Mouse (Mus musculus): ENCODE results near the gene Paf1. TPM values are rescaled to one million over a fixed set of nuclear protein-coding genes. Genes with fewer than 3 reads are reported as not detected.

Paf1 gene
- polyA plus RNA-seq, 1 experiment: 5.1 TPM

- no peak for TF ChIP-seq TAL1 (IDR thresholded peaks at IDR 0.05; ENCODE audit: low read length)
- TF ChIP-seq GATA1 (IDR thresholded peaks at IDR 0.05; ENCODE audit: low read length): no peak
- Histone ChIP-seq H3K36me3 (ENCODE audit: control insufficient read depth) (peaks cover 6% of the 10 kb centered on the region; the same call in 1 of the 2 replicates), H3K4me1 (ENCODE audit: control insufficient read depth) (peaks cover 27% of the 10 kb centered on the region)
Measured at GRCm38 (mm10) chr7:28368276-28368920, 24.4 kb upstream of the Paf1 start.

GRCm38 (mm10) chr7:28370051-28370450 is 22.7 kb upstream of the Paf1 start:
- Histone ChIP-seq H3K27me3 (ENCODE audit: control insufficient read depth) (peaks cover 25% of the 10 kb centered on the region), H3K4me1 (ENCODE audit: control insufficient read depth) (peaks cover 43% of the 10 kb centered on the region), H3K9me3 (ENCODE audit: control insufficient read depth, low read length) (no peaks in the 10 kb centered on the region), H3K36me3 (ENCODE audit: control insufficient read depth) (peaks cover 6% of the 10 kb centered on the region; the same call in 1 of the 2 replicates), H3K4me3 (replicated peaks) (no peak overlapping the region)
- TF ChIP-seq GATA1 (IDR thresholded peaks at IDR 0.05; ENCODE audit: low read length): no peak

More at GRCm38 (mm10) chr7:28368276-28368920, 24.4 kb upstream of the Paf1 start:
- no peaks in the 10 kb centered on the region for H3K9me3 ChIP-seq (ENCODE audit: control insufficient read depth, low read length)
- peaks cover 25% of the 10 kb centered on the region for H3K27me3 ChIP-seq (ENCODE audit: control insufficient read depth)
- no peak overlapping the region for H3K4me3 ChIP-seq (replicated peaks)

- peak overlapping the region; percentile 67 for H3K4me3 ChIP-seq (replicated peaks)
- peaks cover 25% of the 10 kb centered on the region for H3K27me3 ChIP-seq (ENCODE audit: control insufficient read depth)
- H3K4me1 ChIP-seq (ENCODE audit: control insufficient read depth): peaks cover 53% of the 10 kb centered on the region
- no peaks in the 10 kb centered on the region for H3K9me3 ChIP-seq (ENCODE audit: control insufficient read depth, low read length)
- TF ChIP-seq TAL1 (IDR thresholded peaks at IDR 0.05; ENCODE audit: low read length) (no peak), GATA1 (IDR thresholded peaks at IDR 0.05; ENCODE audit: low read length) (no peak)
- H3K36me3 ChIP-seq (ENCODE audit: control insufficient read depth): peaks cover 6% of the 10 kb centered on the region; the same call in 1 of the 2 replicates
Measured at GRCm38 (mm10) chr7:28370977-28371513, 21.7 kb upstream of the Paf1 start.

- peaks cover 58% of the 10 kb centered on the region for H3K4me1 ChIP-seq (ENCODE audit: control insufficient read depth)
- peaks cover 25% of the 10 kb centered on the region for H3K27me3 ChIP-seq (ENCODE audit: control insufficient read depth)
- peak overlapping the region; percentile 67 for H3K4me3 ChIP-seq (replicated peaks)
- peaks cover 6% of the 10 kb centered on the region; the same call in 1 of the 2 replicates for H3K36me3 ChIP-seq (ENCODE audit: control insufficient read depth)
- no peaks in the 10 kb centered on the region for H3K9me3 ChIP-seq (ENCODE audit: control insufficient read depth, low read length)
- TF ChIP-seq TAL1 (IDR thresholded peaks at IDR 0.05; ENCODE audit: low read length) (no peak), GATA1 (IDR thresholded peaks at IDR 0.05; ENCODE audit: low read length) (no peak)
Measured at GRCm38 (mm10) chr7:28371514-28371989, 21.2 kb upstream of the Paf1 start.

GRCm38 (mm10) chr7:28372251-28373108 is 20.3 kb upstream of the Paf1 start, which contains the start of gene Plekhg2:
Plekhg2 (minus strand) TSS chr7:28372599.
- Histone ChIP-seq H3K4me1 (ENCODE audit: control insufficient read depth) (peaks cover 66% of the 10 kb centered on the region), H3K9me3 (ENCODE audit: control insufficient read depth, low read length) (no peaks in the 10 kb centered on the region), H3K4me3 (replicated peaks) (peak within 1 kb of the TSS; percentile 67), H3K36me3 (ENCODE audit: control insufficient read depth) (peaks cover 9% of the 10 kb centered on the region), H3K27me3 (ENCODE audit: control insufficient read depth) (peaks cover 25% of the 10 kb centered on the region)
- no peak for TF ChIP-seq TAL1 (IDR thresholded peaks at IDR 0.05; ENCODE audit: low read length)

- peaks cover 72% of the 10 kb centered on the region for H3K4me1 ChIP-seq (ENCODE audit: control insufficient read depth)
- peak overlapping the region; percentile 67 for H3K4me3 ChIP-seq (replicated peaks)
- H3K27me3 ChIP-seq (ENCODE audit: control insufficient read depth): peaks cover 29% of the 10 kb centered on the region
- no peaks in the 10 kb centered on the region for H3K9me3 ChIP-seq (ENCODE audit: control insufficient read depth, low read length)
- H3K36me3 ChIP-seq (ENCODE audit: control insufficient read depth): peaks cover 12% of the 10 kb centered on the region
- TF ChIP-seq TAL1 (IDR thresholded peaks at IDR 0.05; ENCODE audit: low read length) (no peak), GATA1 (IDR thresholded peaks at IDR 0.05; ENCODE audit: low read length) (peak; percentile 34; the same call in 1 of the 2 replicates)
Measured at GRCm38 (mm10) chr7:28373131-28373581, 19.6 kb upstream of the Paf1 start.

- Histone ChIP-seq H3K9me3 (ENCODE audit: control insufficient read depth, low read length) (no peaks in the 10 kb centered on the region), H3K36me3 (ENCODE audit: control insufficient read depth) (peaks cover 12% of the 10 kb centered on the region), H3K4me3 (replicated peaks) (no peak overlapping the region), H3K4me1 (ENCODE audit: control insufficient read depth) (peaks cover 81% of the 10 kb centered on the region), H3K27me3 (ENCODE audit: control insufficient read depth) (peaks cover 29% of the 10 kb centered on the region)
- TF ChIP-seq GATA1 (IDR thresholded peaks at IDR 0.05; ENCODE audit: low read length) (no peak), TAL1 (IDR thresholded peaks at IDR 0.05; ENCODE audit: low read length) (no peak)
Measured at GRCm38 (mm10) chr7:28373891-28374495, 18.8 kb upstream of the Paf1 start.

- no peaks in the 10 kb centered on the region for H3K9me3 ChIP-seq (ENCODE audit: control insufficient read depth, low read length)
- no peak overlapping the region for H3K4me3 ChIP-seq (replicated peaks)
- peaks cover 12% of the 10 kb centered on the region for H3K36me3 ChIP-seq (ENCODE audit: control insufficient read depth)
- H3K4me1 ChIP-seq (ENCODE audit: control insufficient read depth): peaks cover 87% of the 10 kb centered on the region
- no peak for TF ChIP-seq TAL1 (IDR thresholded peaks at IDR 0.05; ENCODE audit: low read length)
- no peak for TF ChIP-seq GATA1 (IDR thresholded peaks at IDR 0.05; ENCODE audit: low read length)
- H3K27me3 ChIP-seq (ENCODE audit: control insufficient read depth): peaks cover 29% of the 10 kb centered on the region
Measured at GRCm38 (mm10) chr7:28374647-28375046, 18.1 kb upstream of the Paf1 start.

Measured in erythroblast, embryonic 14.5 days (primary cell).